Mouse (Mus musculus): ENCODE measurements around the gene Lmnb2.

The Lmnb2 gene

DNA sequence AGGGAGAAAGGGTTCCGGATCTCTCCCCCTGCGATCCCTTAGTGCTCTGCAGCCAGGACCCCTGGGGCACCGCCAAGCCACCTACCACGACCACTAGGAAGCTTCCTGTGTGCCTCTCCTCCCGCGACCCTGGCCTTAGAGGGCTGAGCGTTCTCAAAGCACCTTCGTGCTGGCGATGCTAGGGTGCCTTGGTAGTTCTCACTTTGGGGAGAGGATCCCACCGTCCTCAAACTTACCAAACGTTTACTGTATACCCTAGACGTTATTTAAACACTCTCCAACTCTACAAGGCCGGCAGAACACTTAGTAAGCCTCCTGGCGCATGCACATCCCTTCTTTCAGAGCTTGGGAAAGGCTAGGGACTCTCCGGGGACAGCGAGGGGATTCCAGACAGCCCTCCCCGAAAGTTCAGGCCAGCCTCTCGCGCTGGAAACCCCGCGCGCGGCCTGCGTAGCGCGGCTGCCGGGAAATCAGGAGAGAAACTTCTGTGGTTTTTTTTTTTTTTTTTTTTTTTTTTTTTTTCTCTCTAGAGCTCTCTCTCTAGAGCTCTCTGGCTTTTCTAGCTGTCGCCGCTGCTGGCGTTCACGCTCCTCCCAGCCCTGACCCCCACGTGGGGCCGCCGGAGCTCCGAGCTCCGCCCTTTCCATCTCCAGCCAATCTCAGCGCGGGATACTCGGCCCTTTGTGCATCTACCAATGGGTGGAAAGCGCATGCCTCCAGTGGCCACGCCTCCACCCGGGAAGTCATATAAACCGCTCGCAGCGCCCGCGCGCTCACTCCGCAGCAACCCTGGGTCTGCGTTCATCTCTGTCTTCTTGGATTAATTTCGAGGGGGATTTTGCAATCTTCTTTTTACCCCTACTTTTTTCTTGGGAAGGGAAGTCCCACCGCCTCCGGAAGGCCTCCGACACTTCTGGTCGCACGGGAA lies 11.5 kb upstream of the Lmnb2 start, which contains the start of gene Gadd45b:
Gene Gadd45b (plus strand): TSS at position 775 of the 928 bp plus-strand sequence.
- DNase-seq = peak; percentile 98 to 99

DNA sequence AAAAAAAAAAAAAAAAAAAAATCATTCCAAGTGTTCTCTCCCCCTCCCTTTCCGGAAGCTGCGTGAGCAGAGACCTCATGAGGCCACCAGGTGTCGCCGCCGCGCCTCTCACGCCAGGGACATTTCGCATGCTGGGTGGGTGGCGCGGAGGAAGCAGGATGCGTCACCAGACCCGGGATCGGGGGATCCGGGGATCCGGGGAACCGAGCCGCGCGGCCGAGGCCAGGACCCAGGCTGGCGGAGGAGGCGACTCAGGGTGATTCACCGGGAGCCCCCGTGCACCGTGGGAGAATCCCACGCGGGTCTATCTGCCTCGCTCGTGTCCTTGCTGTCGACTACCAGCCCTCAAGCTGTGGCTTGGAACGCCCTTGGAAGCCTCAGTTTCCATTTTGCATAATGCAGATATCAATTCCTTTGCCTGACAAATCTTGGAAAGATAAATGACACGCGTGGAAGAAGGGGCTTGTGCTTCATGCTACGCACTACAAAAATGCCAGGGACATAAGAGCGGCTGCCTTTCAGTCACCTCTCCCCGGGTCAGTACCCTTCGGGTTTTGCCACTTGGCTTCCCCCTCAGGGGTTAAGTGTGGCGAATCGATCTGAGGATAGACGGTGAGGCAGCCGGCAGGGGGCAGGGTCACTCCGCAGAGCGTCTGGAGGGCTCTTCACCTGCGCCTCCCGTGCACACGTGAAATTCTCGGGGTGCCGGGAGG lies 10.7 kb upstream of the Lmnb2 start:
- peak; percentile 89 to 90 for DNase-seq

DNA sequence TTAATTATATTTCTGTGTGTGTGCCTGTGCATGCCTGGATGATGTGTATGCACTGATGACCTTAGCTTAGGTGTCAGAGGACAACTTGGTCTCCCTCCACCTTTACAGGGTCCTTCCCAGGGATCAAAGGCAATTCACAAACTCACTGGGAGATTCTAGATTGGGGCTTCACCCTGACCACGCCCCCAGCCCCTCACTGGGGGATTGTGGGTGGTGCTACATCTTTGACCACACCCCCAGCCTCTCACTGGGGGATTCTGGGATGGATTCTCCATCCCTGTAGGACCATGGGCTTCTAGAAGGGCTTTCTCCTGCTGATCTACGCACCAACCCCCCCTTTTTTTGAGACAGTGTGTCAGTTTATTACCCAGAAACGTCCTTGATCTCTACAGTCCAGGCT lies 7.4 kb upstream of the Lmnb2 start:
- DNase-seq = no peak

DNA sequence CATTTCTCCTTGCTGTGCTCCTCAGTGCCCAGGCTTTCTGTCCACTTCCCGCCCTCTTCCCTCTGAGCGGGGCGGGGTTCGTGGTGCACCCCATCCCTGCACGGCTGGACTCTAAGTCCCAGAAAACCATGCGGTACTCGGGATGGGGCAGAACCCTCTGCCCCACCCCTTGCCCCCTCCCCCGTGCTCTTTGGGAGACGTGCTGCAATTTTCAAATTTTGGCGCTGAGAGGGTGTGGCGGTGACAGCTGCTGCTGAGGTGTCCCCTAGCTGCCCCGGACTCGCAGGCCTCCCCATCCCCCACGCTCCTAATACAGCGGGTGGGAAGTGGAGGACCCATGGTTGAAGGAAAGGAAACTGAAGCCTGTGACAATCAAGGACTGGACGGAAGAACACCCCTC lies 3.9 kb upstream of the Lmnb2 start:
- DNase-seq = no peak

DNA sequence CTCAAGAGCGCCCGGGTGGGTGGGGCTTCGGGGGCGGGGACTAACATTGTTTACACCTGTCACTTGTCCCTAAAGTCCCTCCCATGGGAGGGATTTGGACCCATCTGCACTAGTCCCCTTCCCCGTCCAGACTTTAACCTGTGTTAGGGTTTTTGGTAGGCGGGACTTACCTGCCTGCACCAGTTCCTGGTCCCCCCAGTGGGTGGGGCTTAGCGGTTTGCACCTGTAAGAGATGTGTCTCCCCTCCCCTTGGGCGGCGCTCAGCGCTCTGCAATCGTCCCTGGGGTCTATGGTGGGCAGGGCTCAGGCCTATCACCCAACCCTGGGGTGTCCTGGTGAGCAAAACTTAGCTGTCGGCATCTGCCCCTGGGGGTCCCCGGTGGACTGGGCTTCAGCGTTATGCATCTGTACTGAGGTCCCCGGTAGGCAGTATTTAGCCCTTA lies 688 bp downstream of the Lmnb2 start:
- no peak for DNase-seq

DNA sequence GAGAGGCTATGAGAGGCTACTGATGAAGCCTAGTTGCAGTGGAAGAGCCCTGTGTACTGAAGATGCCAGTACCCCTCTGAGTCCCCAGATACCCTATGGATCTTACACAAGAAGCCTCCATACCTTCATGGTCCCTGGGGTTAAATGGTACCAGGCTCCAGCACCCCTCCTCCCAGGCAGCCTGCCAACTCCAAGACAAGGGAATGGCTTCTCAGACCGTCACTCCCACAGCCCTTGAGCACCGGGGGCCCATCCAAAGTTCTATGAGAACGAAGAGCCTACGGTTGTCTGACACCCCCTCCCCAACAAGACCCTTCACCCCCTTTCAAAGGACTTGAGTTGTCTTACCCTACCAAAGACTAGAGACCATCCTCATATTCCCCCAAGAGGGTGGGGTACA lies 2.3 kb downstream of the Lmnb2 start:
- DNase-seq = no peak

DNA sequence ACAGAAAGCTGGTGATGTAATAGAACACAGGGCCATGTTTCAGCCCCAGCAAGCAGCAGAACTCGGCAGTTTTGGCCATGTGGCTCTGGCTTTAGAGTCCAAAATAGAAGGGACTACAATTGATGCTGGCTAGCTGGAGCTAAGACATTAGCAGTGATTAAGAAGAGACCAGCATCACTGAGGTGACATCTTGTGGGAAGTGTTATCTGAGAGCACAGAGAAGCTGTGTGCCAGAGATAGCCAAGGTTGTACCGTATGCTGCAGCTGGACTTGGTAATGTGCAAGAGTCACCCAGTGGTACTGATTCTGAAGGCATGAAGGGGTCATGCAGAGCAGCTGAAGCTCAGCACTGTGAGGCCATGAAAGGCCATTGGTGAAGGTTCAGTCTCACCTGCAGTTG lies 2.8 kb downstream of the Lmnb2 start:
- no peak for DNase-seq

DNA sequence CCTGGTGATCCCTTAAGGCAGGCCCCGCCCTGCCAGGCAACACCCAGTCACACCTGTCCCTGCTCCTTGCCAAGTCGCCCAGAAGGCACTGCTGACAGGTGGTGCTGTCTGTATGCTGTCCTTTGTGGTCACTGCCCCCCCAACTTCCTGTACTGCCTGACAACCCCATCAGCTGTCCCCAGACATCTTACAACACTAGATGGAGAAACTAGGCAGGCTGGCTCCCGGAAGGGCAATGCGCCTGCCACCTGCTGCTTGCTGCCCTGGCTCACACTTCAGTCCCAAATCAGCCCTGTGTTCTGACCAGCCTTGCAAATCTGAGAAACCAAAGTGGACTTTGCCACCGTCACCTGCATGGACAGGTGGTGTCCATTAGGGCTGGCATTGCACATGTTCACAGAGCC lies 3.8 kb downstream of the Lmnb2 start:
- DNase-seq = peak; percentile 47 to 72

DNA sequence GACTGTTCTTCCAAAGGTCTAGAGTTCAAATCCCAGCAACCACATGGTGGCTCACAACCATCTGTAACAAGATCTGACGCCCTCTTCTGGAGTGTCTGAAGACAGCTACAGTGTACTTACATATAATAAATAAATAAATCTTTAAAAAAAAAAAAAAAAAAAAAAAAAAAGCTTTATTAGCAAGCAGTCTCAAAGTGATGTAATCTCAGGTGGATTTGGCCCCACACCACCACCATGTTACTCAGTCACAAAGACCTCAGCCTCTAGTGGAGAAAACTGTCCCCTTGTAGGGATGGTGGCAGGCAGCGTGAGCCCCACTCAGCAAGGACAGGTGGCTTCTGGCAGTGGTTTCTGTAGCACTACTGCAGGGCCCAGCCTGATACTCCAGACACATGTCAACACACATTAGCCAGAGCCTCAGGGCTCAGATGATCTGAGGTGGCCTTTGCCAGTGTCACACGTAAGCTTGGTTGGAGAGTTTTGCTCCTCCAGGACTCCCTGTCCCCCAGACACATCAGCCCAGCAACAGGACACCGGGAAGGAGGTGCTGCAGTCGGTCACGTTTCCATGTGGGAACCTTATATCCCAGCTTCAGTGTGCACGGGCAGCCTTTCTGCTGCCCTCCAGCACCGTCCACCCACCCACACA lies 4.6 kb downstream of the Lmnb2 start:
- DNase-seq = no peak

DNA sequence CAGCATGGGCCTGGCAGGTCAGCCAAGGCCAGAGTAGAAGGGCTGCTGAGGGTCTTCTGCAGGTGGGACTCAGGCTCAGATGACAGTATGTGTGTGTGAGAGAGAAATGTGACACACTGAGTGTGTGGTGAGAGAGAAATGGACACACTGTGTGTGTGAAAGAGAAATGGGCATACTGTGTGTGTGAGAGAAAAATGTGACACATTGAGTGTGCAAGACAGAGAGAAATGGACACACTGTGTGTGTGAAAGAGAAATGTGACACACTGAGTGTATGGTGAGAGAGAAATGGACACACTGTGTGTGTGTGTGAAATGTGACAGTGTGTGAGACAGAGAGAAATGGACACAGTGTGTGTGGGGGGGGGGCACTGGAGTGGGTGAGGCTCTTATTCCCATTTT lies 6.2 kb downstream of the Lmnb2 start:
- DNase-seq = no peak

DNA sequence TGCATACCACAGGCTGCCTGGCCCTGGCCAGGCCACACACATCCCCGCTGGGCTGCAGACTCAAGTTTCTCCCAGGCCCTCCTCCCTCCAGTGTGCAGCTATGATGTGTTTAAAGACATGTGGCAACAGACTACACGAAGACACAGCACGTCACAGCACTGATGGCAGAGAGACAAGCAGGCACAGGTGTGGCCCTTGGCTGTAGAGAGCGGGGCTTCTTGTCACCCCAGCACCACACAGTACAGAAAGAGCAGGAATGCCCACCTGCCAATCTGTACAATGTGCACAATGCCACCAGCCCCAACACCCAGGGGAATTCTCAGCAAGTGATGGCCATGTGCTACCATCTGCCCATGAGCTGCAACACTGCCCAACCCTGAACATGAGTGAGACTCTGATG lies 6.7 kb downstream of the Lmnb2 start:
- no peak for DNase-seq

DNA sequence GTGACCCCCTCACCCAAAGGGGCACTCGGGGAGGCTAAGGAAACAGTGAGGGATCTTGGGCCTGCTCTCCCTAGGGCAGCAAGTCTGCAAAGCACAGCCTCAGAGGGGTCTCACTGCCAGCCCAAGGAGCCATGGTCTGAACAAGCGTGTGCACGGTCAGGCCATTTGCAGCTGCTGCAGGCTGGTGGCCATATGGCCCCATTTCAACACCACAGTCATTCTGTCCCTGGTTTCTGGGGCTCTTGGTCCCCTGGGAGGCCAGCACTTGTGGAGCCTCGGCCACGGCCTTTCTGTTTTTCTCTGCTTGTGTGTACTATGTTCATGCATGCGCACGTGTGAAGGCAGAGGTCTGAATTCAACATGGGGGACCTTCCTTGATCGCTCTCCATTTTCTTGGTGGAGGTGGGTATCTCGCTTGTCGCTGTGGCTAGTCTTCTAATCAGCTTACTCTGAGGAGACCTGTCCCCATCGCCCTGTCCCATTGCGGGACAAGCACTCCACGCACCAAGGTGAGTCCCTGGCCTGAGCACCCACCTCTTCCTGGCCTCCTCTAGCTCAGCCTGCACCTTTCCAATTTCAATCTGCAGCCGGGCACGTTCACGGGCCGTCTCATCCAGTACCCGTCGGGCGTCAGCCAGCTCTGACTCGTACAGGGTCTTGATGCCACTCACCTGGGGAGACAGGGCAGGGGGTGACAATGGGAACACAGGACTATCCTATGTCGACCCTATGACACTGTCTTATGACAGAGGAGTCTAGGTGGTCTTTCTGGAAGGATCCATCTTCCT lies 8.5 kb downstream of the Lmnb2 start:
- no peak for DNase-seq

DNA sequence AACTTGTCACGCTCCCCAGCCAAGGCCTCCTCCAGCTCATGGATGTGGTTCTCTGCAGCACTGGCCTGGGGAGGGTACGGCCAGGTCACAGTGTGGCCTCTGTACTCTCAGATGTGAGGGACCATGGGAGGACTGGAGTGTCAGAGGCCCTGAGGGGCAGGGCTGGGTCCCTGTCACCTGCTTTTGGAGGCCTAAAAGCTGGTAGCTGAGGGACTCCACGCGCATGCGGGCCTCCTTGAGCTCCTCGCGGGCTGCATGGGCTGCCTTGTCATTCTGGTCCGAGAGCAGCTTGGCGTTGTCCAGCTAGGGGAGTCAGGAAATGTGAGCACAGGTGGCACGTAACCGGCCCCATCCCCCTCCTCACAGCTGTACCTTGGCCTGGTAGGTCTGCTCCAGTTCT lies 13.3 kb downstream of the Lmnb2 start:
- DNase-seq = no peak

DNA sequence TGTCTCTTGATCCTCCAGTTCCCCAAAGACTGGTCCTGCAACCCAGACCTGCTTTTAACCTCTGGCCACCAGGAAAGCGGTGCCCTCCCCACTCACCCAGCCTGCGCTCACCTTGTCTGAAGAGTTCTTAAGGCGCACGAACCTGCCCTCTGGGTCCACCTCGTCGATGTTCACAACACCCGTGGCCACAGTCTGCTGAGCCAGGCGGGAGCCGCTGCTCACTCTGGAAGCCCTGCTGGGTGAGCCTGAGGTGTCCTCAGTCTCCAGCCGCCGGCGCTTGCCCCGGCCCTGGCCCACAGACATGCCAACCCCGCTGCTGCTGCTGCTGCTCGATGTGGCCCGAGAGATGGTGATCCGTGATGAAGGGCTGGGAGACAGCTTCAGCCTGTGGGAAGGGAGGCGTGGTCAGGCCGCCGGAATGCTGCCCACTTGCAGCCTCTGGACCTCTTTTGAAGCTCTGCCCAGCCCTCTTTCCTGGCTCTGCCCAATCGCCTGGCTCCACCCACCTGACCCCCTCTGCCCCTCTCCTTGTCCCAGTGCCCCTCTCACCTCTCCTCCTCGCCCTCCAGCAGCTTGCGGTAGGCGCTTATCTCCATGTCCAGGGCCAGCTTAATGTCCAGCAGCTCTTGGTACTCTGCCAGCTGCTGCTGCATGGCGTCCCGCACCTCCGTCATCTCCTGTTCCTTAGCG lies 13.9 kb downstream of the Lmnb2 start:
- no peak for DNase-seq

DNA sequence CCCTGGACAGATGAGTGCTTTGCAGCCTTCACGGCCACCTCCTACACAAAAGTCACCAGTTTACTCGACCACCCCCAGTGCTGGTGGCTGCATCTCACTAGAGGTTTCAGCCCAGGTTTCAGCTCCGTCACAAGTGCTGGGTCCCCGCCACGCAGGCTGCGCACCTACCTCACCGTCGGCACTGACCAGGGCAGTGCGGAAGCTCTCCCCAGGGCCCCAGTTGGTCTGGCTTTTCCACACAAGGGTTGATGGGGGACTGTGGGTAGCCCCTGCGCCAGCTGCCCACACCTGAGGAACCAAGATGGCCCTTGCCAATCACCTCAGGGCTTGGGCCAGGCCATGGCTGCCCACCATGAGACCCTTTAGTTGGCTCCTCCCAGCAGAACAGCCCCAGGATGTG lies 14.8 kb downstream of the Lmnb2 start:
- no peak for DNase-seq

DNA sequence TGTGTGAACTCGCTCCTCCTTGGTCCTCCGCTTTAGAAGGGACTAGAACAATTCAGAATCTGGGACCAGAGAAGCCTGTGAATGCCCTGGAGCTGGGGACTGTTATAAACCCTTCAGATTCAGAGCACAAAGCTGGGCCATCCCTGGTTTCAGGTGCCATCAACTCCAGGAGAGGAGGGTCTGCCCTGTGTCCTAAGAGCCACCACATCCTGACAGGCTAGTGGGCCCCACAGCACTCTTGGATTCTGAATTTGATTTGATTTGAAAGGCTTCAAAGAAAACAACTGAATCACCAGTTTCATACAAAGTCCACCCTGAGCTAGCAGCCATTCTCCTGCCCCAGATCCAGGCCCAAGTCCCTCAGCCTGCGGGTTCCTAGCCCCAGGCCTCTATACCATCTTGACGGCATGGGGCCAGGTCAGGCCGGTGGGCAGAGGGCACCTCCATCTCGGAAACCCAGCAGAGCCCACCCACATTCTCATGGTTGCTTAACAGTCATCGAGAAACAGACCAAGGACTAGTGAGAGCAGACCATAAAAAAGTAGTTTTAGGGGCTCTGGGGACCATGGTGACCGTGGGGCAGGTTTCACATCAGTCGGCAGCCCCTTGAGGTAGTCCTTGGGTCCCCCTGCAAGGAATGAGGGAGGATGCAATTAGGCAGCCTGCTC lies 15.6 kb downstream of the Lmnb2 start:
- DNase-seq = no peak

DNA sequence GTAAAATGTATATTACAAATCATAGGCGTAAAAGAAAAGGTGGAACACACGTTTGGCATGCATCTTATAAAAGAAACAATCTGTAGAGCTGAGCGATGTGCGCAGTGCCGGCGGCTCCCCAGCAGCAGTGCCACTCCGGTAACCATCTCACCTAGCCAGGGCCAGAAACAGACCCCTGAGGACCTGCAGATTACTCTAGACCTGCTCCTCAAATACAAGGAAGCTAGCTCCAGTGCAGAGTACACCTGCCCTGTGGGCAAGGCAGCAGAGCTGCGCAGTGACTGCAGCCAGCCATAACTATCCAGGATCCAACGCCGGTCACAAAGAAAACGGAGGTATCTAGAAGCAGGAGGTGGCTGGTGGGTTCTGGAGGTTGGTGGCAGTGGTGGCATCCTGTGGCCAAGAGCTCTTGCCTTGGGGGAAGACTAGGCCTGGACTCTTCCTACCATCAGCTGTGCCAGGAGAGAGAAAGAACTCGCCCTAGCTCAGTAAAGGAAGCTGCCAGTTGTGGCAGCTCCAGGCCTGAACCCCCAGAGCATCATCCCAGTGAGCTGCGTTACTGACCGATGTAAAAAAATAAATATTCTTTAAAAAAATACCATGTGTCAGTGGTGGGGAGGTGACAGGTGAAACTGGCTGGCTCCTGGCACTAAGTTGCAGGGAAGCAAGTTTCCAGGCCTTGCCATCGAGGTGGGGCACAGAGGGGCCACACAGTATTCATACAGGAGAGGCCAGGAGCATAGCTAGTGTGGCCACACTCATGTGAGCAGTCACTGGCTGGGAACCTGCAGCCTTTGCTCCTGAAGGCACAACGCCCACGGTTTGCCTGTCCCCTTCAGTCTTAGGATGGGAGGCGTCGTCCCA lies 16.4 kb downstream of the Lmnb2 start:
- no peak for DNase-seq

DNA sequence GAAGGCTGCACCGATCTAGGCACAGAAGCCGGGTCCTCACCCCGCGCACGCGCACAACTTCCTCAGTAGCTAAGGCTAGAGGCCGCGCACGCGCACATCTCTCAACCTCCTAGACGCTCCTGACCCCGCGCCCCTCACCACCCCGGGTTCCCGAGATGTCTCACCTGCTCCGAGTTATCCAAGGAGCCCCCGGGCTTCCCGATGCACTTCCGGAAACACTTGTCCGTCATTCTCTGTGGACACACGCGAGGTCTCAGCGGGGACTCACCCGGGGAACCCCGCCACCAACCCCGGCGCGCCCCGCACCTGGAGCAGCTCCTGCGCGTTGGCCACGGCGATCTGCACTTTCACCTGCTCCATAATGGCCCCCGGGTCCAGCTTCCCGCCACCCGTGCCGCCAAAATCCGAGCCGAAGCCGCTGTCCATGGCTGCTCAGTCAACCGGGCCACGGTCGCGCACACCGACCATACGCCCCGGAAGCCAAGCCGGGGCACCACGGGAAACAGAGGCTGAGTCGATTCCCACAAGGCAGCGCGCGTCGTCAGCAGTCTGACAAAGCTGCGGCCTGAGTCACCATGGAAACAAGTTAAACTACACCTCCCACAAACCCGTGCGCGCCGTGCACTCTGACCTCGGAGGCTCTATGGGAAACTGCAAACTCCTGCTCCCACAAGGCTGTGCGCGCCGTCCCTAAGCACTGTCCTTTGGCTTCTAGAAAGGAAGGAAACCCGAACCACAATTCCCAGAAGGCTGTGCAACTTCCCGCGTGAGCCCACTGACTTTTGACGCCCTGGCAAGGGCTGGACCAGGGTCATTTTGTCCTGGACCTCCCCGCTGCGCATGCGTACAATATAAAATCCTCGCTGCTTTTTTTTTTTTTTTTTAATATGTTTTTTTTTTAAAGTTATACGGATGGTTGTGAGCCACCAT lies 17.5 kb downstream of the Lmnb2 start, which contains the start of gene Timm13:
Gene Timm13 (minus strand): TSS at position 652 of the 930 bp plus-strand sequence.
- DNase-seq = peak; percentile 93 to 98

Measured in thymus, postnatal 36 days (tissue).